Mouse (Mus musculus): ENCODE data around the gene Sipa1. TPM values are rescaled to one million over a fixed set of nuclear protein-coding genes. Genes with fewer than 3 reads are reported as not detected.

Sipa1 gene
- total RNA-seq (2021) = 10 to 100 TPM; 85.0 to 90.1 TPM
- long read RNA-seq, experiment 1, transcript Sipa1-201 (18 exons, 3,812 nt) = minor isoform, 5 of 81 reads
- long read RNA-seq, experiment 1, transcript Sipa1-203 (17 exons, 3,584 nt) = major isoform, 16 of 81 reads
- long read RNA-seq, experiment 1, transcript Sipa1-204 (16 exons, 3,583 nt) = minor isoform, 5 of 81 reads
- long read RNA-seq, experiment 1, partial matches to known transcripts = 17 of 81 reads
- long read RNA-seq, experiment 1, other reads (novel, unspliced or antisense) = 35 of 81 reads
- long read RNA-seq, experiment 2, transcript Sipa1-204 (16 exons, 3,583 nt) = minor isoform, 12 of 181 reads
- long read RNA-seq, experiment 2, transcript Sipa1-201 (18 exons, 3,812 nt) = minor isoform, 6 of 181 reads
- long read RNA-seq, experiment 2, transcript Sipa1-203 (17 exons, 3,584 nt) = major isoform, 37 of 181 reads
- long read RNA-seq, experiment 2, partial matches to known transcripts = 63 of 181 reads
- long read RNA-seq, experiment 2, other reads (novel, unspliced or antisense) = 62 of 181 reads

DNA sequence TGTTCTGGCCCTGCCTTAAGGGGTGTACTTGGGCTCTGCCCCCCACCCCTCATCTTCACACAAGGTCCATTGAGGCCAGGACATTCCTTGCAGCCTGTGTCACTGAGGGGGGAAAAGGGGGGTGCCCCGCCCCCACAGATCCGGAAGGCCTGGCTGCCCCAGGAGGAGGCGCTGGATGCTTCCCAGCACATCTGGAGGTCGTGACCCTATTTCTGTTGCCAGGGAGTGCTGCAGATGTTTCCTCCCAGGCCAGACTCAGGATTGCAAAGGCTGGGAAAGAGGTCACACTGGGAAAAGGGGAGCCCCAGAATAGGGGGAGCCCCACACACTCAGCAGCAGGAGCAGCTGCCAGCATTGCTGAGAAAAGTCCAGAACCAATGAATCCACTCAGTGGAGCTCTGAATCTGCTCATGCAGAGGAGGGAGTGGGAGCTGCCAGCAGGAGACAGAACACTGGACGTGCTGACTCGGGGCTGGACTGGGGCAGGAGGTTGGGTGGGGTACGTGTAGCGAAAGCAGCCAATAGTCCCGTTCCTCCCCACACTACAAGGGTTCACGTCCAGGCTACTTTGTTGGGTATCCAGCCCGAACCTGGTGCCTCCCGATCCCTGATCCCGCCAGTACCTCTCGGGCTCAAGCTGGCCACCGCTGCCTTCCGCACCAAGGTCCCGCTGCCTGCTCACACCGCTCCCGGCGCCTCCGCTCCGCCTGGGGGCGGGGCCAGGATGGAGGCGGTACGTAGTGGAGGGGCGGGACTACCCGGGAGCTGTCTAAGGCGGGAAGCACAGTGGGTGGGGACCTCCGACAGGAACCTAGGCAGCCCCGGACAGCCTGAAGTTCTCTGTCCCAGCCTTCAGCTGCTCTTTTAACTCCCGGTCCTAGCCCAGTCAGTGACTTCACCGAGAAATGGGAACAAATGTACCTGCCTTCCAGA lies at the start of gene Sipa1:
Sipa1 (minus strand) TSS at position 727 of the 933 bp plus-strand sequence.
- DNase-seq (ENCODE audit: low spot score in 2 of 2) = peak; percentile 86 to 92

DNA sequence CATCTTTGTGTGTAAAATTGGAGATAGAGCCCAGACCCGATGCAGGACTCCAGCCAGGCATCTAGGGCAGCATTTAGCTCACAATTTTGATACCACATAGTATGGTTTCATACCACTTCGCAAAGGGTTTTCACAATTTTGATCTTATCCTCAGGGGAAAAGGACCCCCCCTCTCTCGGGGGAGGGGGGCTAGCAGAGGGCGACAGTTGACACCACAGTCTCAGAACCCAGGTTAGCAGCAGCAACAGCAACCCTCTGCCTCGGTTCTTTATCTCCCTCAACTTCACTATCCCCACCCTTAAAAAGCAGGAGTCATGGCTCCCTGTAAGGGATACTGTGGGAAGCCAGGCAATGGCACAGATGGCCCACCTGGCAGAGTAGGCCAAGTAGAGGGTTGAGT lies 49.7 kb upstream of the Sipa1 start:
- no peak for DNase-seq (ENCODE audit: low spot score in 2 of 2)

DNA sequence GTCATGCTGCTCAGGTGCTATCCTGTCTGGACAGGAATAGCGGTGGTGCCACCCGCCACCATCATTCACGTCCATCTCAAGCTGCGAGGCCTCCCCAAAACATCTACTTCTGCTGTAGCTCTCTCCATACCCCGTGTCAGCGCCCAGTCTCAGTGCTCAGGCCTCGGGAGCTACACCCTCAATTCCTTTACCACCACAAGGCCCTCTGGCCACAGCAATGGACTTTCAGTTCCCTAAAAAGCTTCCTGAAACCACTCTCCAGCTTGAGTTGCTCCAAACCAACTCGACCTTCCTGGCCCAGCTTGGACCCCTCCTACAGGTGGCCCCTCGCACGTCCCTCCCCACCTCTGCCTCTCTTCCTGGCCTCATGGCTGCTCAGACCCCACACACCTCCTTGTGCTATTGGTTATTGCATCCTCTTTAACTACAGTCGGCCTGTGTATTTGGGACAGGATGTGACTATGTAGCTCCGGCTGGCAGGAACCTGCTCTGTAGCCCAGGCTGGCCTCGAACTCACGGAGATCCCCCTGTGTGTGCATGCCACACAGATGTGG lies 48.5 kb upstream of the Sipa1 start:
- DNase-seq (ENCODE audit: low spot score in 2 of 2) = no peak

DNA sequence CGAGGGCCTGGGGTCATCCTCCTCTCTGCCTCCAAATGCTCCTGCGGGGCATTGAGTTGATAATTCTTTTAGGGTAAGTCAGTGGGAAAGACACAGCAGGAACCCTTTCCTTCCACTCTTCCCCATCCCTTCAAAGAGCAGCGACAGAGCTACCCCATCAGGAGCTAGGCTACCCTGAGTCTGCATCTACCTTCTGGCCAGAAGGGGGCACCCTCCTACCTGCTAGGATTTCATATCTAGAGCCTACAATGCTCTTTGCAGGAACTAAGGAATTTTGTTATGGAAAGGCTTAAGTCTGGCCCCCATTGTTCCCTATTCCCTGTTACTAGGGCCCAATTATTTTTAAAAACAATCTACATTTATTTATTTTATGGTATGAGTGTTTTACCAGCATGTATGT lies 47.7 kb upstream of the Sipa1 start:
- DNase-seq (ENCODE audit: low spot score in 2 of 2) = no peak

DNA sequence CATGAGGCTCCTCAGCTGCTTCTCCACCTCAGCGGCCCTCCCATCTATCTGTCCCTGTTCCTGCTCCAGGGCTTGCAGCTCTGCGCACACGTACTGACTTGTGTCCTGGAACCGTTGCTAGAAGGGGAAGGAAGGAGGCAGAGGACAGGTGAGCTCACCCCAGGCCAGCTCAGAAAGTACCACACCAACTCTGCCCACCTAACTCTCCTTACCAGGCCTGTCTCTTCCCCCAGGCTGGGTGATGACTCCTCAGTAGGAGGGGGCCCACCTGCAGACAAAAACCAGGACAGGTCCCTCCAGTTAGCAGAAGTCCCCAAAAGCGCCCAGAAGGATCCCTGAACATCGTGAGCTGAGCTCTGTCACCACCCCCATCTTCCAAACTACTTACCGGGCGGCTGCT lies 47.1 kb upstream of the Sipa1 start:
- DNase-seq (ENCODE audit: low spot score in 2 of 2) = no peak

DNA sequence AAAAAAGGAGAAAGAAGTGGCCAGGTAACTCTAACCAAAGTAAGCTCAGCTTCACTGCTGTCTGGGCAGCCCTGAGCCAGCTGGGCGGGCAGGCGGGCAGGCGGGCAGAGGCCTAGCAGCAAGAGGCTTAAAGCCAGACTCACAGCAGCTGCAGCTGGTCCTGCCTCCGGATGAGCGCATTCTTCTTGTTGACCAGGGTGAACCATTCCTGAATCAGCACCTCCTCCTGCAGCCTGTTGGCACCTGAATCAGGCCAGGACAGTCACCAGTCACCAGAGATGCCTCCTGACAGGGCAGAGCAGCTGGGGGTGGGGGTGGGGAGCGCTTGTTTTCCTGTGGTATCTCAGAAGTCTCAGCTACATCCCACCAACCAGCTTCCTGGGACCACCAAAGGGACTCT lies 46.6 kb upstream of the Sipa1 start:
- no peak for DNase-seq (ENCODE audit: low spot score in 2 of 2)

DNA sequence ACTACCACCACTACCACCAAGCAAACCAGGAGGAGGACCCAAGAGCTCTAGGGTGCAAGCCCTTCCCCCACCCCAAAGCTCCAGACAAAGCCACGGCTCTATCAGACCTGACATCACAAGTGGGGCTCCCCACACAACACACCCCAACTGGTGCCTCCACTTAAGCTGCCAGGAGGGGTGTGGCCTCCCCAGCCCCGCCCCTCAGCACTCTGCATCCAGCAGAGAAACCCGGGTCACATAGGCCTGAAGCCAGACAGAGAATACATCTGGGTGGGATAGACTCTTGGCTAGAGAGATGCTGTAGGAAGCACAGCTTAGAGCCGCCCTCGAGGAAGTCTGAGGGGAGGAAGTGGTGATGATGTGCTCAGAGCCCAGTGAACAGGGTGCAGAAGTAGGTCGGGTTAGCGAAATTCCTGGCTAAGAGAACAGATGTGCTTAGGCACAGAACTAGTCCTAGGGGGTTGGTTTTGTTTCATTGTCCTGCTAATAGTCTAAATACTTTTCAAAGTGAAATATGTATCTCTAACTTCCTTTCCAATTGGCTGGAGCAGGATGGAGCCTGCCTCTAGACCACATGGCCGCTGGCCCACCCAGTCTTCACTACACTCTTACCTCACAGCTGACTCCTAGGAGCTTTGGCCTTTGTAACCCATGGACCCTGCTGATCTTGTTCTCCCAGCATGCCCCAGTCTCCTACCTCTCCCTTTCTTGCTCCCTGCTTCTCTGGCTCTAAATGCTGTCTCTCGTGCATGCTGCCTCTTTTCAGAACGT lies 41.5 kb upstream of the Sipa1 start:
- no peak for DNase-seq (ENCODE audit: low spot score in 2 of 2)

DNA sequence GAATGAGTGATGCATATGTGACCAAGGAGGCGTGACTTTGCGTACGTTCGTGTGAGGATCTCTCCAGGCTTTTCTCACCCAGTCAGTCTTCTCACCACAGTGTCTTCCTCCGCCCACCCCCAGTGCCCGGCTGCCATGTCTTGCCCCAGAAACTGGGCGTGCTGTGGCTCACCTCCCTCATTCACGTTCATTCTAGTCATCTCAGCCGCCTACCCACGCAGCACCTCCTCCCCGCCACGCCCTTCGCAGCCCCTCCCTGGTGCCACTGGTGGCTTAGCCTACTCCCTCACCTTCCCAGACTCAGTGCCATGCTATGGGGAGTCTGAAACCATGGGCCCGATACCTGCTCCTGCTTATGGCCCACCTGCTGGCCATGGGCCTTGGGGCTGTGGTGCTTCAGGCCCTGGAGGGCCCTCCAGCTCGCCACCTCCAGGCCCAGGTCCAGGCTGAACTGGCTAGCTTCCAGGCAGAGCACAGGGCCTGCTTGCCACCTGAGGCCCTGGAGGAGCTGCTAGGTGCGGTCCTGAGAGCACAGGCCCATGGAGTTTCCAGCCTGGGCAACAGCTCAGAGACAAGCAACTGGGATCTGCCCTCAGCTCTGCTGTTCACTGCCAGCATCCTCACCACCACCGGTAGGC lies 40.8 kb upstream of the Sipa1 start, which contains the start of gene Kcnk7:
Kcnk7 (plus strand) TSS at position 205 of the 638 bp plus-strand sequence.
- DNase-seq (ENCODE audit: low spot score in 2 of 2) = no peak

DNA sequence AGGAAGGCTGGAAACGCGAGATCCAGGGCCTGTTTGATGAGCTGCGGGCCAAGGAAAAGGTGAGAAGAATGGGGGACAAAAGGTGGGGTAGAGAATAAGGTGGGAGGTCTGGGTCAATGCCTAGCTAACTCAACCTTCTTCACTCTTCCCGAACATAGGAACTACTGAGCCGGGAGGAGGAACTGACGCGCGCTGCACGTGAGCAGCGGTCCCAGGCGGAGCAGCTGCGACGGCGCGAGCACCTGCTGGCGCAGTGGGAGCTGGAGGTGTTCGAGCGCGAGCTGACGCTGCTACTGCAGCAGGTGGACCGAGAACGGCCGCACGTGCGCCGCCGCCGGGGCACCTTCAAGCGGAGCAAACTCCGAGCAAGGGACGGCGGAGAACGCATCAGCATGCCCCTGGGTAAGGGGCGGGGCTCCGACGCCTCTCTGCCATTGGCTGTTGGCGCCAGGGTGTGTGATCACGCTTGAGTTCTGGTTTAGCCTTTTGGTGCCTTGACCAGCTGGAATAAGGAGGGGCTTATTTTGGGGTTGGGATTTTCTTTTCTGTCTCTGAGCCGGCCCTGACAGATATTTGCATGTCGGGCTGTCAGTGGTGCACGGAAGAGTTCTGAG lies 32.4 kb upstream of the Sipa1 start:
- no peak for DNase-seq (ENCODE audit: low spot score in 2 of 2)

DNA sequence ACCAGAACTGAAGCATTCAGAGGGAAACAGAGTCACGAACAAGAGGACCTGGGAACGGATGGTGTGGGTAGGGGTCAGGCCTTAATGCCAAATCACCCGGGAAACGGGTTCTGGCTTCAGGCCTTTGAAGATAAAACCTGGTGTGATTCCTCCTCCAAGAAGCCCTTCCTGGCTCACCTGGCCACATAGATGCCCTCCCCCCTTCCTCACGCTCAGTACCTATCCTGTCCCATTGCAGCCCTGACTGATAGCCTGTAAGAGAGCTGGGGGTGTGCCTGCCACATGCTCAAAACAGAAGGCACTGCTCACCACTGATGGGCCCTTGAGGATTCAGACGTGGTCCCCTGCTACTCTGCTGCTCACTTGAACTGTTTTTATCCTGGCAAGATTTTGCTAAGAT lies 30.3 kb upstream of the Sipa1 start:
- DNase-seq (ENCODE audit: low spot score in 2 of 2) = no peak

DNA sequence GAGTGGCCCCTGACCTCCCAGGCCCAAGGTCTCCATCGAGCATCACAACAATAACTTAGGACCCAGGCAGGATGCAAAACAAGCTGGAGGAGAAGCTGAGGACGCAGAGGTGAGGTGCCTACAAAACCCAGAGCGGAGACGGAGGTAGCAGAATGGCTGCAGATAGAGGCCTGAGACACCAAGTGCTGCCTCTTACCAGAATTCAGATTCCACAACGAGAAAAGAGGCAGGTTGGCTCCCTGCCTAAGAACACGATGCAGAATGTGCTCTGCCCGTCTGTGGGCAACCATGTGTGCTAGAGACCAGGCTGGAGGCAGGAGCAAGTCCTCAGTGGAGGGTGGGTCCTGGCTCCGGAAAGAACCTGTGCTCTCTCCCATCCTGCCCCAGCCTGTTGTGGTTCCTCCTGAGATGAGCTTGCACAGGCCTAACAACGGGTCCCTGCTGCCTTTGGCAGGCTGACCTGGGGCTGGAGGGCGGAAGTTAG lies 29.4 kb upstream of the Sipa1 start:
- no peak for DNase-seq (ENCODE audit: low spot score in 2 of 2)

DNA sequence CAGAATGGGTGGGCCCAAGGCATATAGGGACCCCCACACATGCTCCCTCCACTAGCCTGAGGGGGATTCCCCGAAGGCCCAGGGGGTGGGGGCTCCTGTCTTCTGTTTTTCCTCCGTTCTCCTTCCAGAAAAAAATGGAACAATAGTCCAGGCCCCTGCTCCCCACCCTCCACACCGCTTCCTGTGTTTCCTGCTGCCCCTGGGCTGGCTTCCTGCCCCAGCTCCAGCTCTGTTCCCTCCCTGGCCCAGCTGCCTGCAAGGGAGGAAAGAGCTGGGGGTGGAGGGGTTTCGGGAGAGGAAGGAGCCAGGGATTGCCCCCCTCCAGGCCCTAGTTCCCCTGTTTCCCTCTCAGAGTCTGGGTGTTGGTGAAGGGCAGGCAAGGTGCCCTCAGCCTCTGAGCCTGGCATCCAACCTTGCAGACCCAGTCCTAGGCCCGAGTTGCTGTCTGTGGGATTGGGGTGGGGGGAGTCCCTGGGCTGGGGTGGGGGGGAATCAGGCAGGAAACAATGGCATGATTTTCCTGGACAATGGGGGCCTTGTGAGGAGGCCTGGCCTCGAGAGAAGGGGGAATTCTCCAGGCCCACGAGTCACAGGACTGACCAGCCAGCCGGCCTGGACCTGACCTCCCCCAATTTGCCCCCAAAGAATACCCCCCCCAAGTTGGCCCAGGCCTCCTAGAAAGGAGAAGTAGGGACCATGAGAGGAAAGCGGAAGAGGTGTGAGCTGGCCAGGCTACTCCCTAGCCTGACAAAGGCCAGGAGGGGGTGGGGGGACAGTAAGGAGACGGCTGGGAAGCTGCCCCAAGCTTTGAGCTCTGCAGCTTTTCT lies 28.8 kb upstream of the Sipa1 start:
- DNase-seq (ENCODE audit: low spot score in 2 of 2) = no peak

DNA sequence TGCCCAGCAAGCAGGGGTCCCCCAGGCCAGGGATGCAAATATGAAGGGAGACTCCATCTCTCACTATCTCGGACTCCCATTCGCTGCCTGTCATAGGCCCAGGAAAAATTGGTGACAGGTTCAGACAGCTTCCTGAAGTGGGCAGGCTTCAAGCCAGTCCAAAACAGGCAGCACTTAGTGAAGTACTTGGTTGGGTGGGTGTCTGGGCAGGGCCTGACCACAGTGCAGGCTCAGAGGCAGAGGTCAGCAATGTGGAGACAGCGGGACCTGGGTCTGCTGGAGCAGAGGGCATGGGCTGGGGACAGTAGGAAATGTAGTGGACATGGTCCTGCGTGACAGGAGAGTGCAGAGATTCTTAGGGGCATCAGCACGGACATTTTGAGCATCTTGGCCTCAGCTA lies 28.1 kb upstream of the Sipa1 start:
- DNase-seq (ENCODE audit: low spot score in 2 of 2) = no peak

DNA sequence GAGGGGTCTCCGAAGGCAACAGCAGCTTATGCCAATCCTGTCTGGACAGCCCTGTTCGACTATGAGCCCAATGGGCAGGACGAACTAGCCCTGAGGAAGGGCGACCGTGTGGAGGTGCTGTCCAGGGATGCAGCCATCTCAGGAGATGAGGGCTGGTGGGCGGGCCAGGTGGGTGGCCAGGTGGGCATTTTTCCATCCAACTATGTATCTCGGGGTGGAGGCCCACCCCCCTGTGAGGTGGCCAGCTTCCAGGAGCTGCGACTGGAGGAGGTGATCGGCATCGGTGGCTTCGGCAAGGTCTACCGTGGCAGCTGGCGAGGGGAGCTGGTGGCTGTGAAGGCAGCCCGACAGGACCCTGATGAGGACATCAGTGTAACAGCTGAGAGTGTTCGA lies 26.8 kb upstream of the Sipa1 start:
- no peak for DNase-seq (ENCODE audit: low spot score in 2 of 2)

DNA sequence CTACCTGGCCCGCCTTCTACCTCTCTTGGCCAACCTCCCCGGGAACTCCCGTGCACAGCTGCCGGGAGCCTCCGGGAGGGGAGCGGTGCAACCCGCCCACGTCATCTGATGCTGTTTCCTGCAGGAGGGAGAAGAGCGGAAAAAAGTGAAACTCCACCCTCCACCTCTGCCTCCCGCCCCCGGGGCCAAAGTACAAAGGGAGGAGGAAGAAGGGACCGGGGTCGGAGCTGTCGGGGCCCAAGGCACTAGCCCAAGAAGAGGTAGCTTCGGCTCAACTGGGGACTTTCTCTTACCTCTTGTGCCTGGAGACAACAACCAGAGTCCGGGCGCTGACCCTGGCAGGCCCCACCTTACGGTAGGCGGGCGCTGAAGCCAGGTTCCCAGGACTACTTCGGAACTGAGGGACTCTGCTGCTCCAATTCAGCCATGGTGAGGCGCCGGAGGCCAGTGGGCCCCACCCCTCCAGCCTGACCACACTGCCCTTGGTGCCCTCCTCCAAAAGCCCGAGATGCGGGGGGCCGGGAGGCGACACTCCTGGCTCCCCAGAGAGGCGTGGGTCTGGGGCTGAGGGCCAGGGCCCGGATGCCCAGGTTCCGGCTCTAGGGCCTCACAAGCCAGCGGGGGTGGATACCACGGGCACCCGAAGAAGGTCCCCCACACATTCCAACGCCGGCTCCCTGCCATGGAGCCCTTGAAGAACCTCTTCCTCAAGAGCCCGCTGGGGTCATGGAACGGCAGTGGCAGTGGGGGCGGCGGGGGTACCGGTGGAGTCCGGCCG lies 26.2 kb upstream of the Sipa1 start:
- DNase-seq (ENCODE audit: low spot score in 2 of 2) = peak; percentile 54 to 82

DNA sequence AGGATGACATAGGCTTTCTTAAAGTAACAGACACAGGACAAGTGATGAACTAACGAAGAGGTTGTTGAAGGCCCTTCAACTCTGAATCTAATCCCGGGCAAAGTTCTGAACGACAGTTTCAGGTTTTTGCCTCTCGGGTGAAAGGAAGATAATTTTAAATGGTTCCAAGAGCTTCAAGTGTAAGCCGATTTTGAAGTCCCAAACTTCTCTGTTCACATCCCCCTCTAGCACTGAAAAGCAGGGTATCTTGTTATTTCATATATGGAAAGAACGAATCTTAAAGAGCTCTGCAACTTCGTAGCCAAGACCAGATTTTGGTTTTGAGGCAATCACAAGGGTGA lies 25.6 kb upstream of the Sipa1 start:
- no peak for DNase-seq (ENCODE audit: low spot score in 2 of 2)

DNA sequence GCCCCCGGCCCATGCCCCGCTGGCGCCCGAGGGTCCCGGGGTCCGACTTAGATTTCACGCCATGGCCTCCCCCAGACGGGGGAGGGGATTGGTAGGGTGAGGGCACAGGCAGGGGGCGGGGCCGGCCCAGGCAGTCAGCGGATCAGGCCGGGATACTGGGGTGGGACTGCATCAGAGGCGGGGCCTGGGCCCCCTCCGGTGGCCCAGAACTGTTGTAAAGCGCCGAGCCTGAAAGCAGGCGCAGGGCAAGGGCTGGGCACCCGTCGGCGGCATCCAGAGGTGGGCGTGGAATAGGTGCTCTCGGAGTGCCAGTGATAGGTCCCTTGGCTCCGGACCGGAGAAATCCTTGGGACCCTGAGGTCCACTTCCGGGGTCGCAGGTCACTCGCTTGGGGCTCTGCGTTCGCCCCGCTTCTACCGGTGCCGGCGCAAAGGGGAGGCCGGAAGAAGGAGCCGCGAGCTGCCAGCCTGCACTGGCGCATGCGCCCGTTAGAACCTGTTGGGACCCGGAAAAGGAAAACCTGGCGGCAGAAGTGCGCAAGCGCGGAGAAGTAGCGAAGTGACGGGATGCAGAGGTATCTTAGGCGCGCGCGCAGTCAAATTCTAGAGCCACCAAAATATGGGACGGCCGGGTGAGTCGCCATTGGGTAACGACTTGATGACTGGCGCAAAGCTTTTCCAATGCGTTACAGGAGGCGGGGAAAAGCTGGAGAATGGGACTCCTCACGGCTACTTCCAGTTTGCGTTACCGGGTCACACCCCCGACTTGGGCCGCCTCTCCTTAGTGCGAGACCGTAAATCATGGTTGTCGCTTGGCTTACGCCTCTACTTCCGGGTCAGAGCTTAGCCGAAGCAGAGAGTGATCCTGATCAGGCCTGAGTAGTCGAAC lies 24.9 kb upstream of the Sipa1 start, which contains the start of the genes Map3k11 and Pcnx3:
Map3k11 (plus strand) TSS at position 543 of the 888 bp plus-strand sequence.
Pcnx3 (minus strand) TSS at position 709 of the 888 bp plus-strand sequence.
- DNase-seq (ENCODE audit: low spot score in 2 of 2) = peak; percentile 93

Measured in adrenal gland, postnatal 4 days (tissue).